Mouse (Mus musculus): Measurements from ENCODE around the gene Casp2.

DNA sequence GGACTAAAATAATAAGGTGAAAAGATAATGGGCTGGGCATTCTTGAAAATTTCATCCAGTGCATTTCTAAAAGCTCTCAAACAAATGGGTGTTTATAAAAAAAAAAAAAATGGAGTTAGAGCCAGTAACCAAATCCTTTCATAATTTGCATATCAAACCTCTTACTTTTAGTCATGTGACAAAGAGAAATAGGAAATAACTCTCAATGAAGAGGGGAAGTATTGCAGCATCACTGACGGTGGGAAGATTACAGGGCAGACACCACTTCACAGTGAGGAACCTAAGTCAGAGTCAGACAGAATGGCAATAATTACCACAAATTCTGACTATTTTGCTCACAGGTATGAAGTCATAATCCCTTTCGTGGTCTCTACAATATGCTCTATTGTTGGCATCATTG lies 49.8 kb upstream of the Casp2 start, which contains the start of gene Tas2r144:
- TF ChIP-seq CTCF (IDR thresholded peaks at IDR 0.05; ENCODE audit: low read depth, low read length) (no peak), EP300 (IDR thresholded peaks at IDR 0.05; ENCODE audit: insufficient read depth, low read depth, low read length) (no peak), POLR2A (IDR thresholded peaks at IDR 0.05; ENCODE audit: insufficient read depth, low read length) (no peak)

Measured in ES-Bruce4 (cell line).